Mouse (Mus musculus): ENCODE measurements around the gene Srms.
A peak's percentile ranks its signal among the peaks of the same experiment; 100 is the strongest.

Gene Srms

DNA sequence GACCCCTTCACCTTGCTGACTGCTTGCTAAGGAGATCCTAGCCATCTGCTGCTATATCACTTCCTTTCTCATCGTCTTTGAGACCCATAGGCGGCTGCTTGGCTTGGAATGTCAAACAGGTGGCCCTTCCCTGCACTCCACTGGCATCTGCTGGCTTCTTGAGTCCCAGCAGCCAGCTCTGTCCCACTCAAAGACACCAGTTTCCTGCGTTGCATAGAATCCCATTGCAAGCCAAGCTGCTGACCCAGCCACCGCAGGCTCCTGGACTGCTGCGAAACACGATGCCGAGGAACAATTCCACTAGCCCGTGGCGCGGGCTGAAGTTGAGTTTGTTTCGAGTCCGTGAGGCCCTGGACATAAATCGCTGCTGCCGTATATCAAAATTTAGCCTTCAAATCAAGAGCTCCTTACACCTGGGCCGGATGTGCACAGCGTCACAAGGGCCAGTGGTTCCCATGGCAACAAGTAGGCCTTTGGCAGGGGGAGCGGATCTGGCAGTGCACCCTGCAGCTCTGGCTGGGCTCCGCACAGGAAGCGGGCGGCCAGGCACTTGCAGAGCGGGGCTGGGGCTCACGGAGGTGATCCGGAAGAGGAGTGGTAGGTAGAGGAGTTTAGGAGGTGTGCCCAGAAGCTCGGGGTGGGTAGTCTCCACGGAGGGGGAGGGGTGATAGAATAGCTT, 6.7 kb upstream of the Srms start, which contains the start of gene Fndc11:
TSS of gene Fndc11 (plus strand) at position 476 of the 679 bp plus-strand sequence.
- DNase-seq (ENCODE audit: low read depth, low spot score) = peak; percentile 98

DNA sequence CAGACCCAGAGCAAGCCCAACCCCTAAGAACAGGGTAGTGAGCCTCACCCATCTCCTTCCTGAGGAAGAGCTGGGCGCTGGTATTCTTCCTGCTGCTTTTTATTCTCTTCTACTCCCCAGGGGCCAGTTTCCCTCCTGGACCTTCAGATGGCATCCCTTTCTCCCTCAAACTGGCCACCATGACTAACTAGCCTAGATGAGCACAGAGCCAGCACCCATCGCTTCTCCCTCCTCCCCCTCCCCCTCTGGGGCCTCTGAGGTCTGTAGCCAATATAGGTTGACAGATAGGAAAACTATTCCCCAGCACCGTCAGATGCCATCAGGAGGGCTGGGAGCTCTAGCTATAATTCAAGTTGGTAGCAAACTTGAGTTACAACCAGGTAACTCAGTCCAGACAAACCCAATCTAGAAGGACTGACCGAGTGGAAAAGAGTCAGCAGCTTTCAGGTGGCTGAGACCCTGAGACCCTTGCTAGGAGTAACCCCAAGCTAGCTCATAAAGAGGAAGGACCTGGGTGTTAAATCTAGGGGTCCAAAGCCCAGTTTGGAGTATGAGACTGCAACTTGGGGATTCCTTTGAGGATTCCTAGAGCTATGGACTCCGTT, 6.0 kb upstream of the Srms start:
- no peak for DNase-seq (ENCODE audit: low read depth, low spot score)

DNA sequence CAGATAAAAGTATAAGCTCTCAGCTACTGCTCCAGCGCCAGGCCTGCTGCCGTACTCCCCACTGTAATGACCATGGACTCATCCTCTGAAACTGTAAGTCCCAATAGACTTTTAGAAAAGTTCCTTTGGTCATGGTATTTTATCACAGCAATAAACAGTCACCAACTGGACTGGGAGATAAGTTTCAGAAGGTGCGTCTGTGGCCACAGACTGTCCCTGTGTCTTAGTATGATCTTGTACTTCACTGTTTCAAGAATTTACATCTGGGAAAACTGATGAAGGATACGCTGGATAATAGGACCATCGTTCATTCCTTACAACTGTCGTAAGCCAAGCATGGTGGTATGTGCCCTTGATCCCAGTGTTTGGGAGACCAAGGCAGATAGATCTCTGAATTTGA, 3.1 kb upstream of the Srms start:
- DNase-seq (ENCODE audit: low read depth, low spot score) = no peak

DNA sequence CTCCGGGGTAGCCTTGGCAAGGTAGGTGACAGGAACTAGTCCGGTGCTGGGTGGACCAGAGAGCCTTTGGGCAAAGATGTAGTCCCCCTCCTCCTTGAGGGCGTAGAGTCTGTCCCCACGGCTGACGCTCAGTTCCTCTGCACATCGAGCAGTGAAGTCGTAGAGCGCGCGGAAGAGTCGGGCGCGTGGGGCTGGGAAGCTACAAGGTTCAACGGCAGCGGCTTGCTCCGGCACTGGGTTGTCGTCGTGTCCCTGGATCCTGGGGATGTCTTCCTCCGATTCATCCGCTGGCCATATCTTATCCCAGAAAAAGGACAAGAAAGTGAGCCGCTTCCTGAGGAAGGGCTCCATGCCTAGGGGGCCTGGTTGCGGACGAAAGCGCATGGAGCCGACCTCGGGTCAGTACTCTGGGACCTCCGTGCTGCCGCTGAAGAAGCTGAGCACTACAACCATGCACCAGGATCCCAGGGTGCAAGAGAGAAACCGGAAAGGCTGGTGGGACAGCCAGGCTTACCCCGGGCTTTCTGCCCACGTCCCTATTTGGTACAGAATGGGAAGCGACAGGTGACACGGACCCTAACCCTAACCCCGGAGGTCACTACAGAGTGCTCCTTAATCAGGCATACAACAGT, 480 bp downstream of the Srms start:
- DNase-seq (ENCODE audit: low read depth, low spot score) = no peak

DNA sequence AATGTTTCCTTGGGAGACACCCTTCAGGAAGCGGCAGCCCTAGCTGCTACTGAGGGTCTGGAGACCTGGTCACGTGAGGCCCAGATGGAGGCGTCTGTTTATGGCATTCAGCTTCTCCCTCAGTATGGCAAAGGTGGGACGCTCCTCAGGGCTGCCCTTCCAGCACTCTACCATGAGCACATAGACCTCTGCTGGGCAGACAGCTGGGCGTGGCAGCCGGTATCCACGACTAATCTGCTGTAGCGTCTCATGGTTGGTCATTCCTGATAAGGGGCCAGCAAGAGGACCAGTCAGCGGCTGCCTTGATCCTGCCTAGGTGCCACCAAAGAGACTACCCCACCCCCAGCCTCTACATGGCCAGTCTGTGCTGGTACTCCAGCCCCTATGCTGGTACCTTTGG, 6.9 kb downstream of the Srms start:
- no peak for DNase-seq (ENCODE audit: low read depth, low spot score)

DNA sequence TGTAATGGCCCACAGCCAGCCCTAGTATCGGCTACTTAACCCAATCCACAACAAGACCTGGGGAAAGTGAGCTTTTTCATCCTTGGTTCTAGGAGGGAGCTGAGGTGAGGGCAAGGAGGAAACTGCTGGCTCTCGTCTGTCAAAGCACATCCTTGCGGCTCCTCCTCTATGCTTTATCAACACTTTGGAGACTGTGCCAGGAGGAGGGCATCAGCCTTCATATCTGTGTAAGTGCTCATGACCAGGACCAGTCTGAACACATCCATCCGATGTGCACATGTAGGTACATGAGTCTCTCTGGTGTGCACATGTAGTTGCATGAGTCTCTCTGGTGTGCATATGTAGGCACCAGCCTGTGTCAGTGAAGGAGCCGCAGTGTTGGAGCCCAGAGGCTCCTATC, 7.3 kb downstream of the Srms start:
- no peak for DNase-seq (ENCODE audit: low read depth, low spot score)

DNA sequence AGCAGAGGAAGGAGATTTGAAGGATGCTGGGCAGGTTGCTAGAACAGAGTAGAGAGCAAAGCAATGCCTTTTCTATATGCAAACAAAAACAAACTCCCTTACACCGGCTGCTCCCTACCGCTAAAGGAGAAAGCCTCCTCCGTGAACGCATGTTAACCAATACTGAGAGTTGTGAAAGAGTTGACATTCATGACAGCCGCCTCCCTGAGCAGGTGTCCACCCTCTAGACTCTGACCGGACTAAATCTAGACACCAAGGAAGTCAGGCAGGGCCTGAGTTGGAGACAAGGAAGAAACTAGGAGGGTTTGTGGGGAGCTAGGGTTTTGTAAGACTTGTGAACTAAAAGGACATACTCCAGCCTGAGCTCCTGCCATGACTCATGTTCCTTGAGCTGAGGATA, 10.1 kb downstream of the Srms start:
- no peak for DNase-seq (ENCODE audit: low read depth, low spot score)

DNA sequence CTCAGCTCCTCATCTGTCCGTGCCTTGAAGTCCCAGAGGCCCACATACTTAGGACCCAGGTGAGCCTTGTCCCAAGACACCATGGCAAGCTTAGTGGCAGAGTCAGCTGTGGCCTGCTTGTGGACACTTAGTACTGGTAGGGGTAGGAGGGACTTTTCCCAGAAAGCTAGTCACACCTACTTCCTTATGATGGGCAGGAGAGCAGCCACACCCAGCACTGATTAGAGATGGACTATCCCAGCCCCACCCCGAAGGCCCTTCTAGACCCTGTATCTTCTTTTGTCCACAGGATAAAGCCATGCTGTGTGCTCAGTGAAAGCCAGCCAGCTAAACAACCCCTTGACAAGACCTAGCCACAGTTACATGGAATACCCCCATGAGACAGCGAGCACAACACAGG, 10.6 kb downstream of the Srms start, which contains the start of gene Ptk6:
TSS of gene Ptk6 (minus strand) at position 368 of the 400 bp plus-strand sequence.
- no peak for DNase-seq (ENCODE audit: low read depth, low spot score)

DNA sequence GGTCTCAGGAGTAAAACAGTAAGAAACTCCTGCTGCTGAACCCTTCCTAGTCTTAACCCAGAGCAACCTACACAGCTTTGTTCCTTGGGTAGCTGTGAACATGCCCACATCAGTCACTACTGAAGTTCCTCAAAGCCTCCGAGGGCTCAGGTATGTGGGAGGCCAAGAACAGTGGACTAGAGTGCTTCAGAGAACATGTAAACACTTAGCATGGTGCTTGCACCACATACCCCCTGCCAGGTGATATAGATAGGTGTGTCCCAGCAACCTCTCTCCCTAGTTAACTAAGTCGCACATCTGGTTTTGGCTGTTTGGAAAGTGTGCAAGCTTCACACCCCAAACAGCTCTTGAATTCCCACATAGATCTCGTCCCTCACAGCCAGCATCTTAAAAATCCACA, 11.4 kb downstream of the Srms start:
- no peak for DNase-seq (ENCODE audit: low read depth, low spot score)

DNA sequence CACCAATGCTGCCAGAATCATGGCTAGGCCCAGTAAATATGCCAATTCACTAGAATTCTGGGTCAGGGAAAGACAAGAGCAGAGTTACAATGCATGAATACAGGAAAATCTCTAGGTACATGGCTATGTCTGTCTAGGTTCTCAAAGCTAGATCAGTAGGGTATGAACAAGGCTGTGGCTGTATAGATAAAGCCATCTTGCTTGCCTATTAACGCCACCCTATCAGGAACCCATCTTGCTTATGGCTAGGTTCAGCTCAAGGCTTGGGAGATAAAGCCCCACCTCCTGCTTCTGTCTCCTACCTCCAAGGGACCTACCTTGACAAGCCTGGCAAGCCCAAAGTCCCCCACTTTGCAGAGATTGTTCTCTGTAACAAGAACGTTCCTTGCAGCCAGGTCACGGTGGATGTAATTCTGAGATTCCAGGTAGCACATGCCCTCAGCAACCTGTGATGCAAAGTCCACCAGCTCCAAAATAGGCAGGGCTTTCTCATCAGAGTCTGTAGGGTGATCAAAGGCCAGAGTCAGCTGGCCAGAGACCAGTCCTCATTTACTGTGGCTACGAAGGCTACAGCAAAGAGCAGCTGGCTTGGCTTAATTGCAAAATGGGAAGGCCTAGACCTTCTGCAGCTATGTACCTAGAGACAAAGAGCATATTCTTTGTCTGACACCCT, 16.2 kb downstream of the Srms start:
- DNase-seq (ENCODE audit: low read depth, low spot score) = no peak

DNA sequence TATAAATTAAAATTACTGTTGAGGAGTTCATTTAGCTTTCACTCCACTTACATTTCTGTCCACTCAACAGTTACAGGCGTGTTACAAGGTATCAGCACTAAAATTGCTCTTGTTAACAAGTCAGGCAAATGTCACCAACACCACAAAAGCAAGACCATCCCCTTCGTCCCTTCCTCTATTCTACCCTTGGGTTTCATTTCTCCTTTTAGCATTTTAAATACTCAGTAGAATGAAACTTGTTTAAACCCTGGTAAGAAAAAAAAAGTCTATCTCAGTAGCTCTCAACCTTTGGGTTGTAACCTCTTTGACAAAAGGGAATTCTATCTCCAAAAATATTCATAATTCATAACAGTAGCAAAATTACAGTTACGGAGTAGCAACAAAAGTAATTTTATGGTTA, 19.9 kb downstream of the Srms start:
- DNase-seq (ENCODE audit: low read depth, low spot score) = no peak

DNA sequence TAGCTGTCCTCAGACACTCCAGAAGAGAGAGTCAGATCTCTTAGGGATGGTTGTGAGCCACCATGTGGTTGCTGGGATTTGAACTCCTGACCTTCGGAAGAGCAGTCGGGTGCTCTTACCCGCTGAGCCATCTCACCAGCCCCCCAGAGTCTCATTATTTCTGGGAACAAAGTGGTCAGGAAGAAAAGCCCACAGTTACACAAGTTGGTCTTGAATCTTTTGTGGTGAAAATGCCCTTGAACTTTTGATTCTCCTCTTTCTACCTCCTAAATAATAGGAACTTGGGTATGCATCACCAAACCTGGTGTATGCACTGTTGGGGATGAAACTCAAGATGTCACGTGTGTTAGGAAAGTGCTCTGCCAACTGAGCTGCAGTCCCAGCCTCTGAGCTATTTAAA, 21.0 kb downstream of the Srms start:
- DNase-seq (ENCODE audit: low read depth, low spot score) = peak; percentile 66

DNA sequence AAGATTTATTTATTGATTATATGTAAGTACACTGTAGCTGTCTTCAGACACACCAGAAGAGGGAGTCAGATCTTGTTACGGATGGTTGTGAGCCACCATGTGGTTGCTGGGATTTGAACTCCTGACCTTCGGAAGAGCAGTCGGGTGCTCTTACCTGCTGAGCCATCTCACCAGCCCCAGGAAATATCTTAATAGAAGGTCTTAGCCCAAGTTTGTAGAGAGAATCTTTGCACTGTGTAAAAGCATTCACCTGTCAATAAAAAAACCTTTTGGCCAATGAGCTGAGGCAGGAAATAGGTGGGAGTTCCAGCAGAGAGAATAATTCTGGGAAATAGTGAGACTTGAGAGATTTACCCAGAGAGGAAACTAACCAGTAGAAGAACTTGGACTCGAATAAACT, 21.6 kb downstream of the Srms start:
- peak; percentile 69 for DNase-seq (ENCODE audit: low read depth, low spot score)

DNA sequence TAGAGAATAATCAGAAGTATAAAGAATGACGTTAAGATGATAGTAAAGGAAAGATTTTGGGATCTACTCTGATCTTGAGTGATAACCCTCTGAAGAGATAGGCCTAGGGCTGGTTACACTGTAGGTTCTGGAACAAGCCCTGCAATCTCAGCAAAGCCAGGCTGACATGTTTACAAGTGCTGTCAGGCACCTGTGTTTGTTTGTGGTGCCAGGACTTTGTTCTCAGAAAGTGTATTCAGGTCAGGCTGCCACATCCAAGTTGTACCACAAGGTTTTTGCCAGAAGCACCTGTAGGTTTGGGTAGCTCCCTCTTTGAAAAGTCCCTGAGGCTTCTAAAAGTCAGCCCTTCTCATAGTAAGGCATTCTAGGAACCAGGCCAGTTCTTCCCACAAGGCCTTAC, 23.7 kb downstream of the Srms start:
- DNase-seq (ENCODE audit: low read depth, low spot score) = no peak

DNA sequence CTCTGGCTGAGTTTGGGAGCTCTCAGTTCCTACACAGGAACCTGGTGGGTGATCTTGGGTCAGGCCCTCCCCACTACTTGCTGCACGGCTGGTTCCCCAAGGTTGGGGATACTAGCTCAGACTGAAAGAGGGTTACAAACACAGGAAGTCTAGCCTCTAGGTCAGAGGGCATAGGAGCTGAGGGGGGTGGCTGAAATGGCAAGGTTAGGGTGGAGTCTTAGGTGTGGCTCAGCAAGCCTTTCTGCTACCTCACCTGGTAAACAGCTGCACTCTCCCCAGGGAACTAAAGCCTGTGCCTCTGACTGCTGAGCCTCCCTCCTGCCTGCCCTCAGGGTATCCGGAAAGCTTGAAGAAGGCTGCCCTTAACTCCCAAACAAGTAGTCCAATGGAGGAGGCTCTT, 24.3 kb downstream of the Srms start:
- DNase-seq (ENCODE audit: low read depth, low spot score) = peak; percentile 90

DNA sequence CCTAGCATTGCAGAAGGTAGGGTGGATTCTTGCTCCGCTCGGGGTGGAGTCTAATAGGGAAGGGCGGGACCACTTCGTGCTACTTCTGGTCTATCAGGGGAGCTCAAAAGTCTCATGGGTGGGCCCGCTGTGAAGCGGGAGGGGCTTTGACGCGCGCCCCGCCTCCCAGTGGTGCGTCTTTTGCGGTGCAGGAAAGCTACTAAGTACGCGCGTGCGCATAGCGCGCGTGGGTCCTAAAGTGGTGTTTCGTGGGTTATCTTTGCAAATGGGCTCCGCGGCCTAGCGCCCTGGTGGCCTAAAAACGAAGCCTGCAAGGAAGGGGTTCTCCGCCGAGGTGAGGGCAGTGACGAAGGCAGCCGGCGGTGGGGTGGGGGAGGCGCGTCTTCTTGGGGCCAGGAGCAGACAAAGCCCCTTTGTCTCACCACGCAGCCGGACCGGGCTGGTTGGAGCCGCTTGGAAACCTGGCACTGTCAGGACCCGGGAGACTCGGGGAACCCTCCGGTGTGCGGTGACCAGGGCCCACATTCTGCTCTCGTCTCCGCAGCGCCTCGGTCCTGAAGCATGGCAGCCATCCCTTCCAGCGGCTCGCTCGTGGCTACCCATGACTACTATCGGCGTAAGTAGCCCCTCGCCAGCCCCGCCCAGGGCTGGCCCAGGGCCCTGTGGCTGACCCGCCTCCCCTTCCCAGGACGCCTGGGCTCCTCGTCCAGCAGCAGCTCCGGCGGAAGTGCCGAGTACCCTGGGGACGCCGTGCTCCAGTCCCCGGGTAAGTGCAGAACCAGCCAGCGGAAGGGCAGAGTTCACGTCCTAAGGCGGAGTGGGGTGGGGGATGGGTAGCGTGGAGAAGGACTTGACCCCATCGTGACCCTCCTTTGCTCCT, 25.6 kb downstream of the Srms start, which contains the start of gene Ppdpf:
TSS of gene Ppdpf (plus strand) at position 127 of the 880 bp plus-strand sequence.
- peak; percentile 97 for DNase-seq (ENCODE audit: low read depth, low spot score)

DNA sequence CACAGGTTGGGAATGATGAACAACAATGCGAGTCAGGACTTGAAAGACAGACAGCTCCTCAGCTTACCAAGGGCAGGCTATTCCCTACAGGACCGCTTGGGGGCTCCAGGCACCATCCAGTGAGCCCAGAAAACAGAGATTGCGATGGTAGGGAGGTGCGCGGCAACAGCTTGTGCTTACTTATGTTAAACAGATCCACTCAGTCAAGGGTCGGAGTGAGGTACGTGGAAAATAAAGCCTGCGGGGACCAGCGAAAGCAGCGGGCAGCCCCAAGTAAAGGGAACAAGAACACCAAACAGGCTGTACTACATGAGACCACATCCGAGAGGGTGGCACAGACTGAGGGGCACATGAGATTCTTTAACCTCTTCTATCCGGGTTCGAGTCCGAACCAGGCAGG, 26.4 kb downstream of the Srms start:
- DNase-seq (ENCODE audit: low read depth, low spot score) = peak; percentile 96

DNA sequence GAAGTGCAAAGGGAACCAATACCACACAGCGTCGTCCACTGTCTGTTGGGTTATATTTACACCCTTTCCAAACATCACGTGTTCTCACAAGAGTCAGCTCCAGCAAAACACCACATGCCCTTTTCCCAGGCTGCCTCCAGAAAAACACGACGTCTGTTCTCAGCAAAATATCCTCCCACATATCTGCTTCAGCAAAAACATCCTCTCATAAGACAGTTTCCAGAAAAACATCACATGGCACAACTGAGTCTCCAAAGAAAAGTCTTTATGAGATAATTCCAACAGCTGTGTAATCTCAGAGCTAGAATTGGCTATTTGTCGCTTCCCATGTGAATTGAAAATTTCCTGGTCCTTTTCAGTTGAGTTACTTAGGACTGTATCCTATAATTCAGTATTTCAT, 32.1 kb downstream of the Srms start:
- DNase-seq (ENCODE audit: low read depth, low spot score) = no peak

DNA sequence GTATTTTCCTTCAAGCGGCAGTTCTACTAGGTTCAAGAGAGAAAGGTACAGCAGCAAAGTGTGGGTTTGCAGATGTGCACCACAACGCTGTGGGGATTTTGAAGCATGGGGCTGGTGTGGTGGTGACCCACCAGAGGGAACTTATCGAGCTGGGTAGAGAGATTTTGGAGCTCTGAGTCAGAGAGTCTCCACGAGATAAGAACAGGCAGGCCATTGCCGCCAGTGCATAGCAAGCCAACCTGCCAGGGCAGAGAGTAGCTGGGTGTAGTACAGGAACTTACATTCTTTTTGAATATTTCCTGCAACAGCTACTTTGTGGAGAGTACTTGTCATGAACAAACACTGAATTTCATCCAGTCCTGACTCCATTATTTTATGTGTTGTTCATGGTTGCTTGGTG, 34.5 kb downstream of the Srms start:
- DNase-seq (ENCODE audit: low read depth, low spot score) = no peak

DNA sequence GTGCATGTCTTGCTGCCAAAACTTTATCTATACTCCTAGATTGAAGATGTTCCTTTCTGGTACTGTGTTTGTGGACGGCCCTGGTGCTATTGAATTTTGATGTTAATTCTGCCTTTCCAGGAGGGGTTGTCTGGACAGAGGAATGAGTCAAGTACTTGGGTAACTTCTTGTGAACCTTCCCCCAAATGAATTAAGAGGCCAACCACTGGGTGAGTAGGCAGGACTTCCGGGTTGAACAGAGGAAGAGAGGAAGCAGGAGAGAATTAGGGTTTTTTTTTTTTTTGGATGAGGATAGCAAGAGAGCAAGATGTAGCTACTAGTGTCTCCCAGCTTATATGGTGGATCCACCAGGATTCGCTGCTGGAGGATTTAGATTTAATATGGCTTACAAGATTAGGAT, 35.0 kb downstream of the Srms start:
- DNase-seq (ENCODE audit: low read depth, low spot score) = no peak

DNA sequence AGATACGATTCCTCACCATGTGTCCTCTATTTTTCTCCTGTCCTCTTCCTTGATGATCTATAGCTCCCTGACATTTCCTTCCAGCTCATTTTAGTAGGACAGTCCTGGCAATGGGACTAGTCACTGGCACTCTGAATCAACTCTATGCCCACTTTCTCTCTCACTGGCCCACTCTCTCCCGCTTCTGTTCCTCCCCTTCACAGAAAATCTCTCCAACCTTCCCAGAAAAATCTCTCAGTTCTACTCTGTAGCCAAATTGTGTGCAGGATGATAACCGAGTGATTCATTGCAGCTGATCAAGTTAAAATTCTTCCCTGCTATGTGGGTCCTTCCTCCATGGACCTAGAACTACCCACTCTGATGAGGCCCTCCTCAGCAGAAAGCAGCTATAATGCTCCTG, 38.3 kb downstream of the Srms start:
- no peak for DNase-seq (ENCODE audit: low read depth, low spot score)

DNA sequence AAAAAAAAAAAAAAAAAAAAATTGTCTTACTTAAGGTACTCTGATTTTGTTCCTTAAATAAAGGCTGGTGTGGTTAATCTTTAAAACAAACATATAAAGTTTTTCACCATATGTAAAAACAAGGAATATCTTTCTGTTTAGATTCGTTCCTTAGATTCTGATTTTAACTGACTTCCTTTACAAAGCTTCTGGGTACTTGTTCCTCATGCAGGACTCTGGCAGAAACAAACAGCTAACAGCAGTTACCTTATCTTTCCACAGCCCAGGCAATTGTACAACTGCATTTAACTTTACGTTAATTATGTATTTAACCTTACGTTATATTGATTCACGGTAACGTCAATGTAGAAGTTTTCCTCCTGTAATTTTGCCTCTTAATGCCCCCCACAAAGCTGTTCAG, 46.5 kb downstream of the Srms start:
- no peak for DNase-seq (ENCODE audit: low read depth, low spot score)

All from R1 (cell line).